Mouse (Mus musculus) ES-E14 (cell line): ENCODE measurements around the gene Map4k1.

ENCODE experiments used
- HCFC1 ChIP-seq: IDR thresholded peaks from 2 replicates; pipeline ENCODE4 v1.6.1; 2012; ENCODE audit warnings: low read length, inconsistent platforms, borderline replicate concordance; ENCODE audit not compliant: insufficient read depth
- ZC3H11A ChIP-seq: IDR thresholded peaks from 2 replicates; pipeline ENCODE4 v1.6.1; 2012; ENCODE audit warnings: low read depth, mild to moderate bottlenecking, inconsistent platforms, low read length, borderline replicate concordance

DNA sequence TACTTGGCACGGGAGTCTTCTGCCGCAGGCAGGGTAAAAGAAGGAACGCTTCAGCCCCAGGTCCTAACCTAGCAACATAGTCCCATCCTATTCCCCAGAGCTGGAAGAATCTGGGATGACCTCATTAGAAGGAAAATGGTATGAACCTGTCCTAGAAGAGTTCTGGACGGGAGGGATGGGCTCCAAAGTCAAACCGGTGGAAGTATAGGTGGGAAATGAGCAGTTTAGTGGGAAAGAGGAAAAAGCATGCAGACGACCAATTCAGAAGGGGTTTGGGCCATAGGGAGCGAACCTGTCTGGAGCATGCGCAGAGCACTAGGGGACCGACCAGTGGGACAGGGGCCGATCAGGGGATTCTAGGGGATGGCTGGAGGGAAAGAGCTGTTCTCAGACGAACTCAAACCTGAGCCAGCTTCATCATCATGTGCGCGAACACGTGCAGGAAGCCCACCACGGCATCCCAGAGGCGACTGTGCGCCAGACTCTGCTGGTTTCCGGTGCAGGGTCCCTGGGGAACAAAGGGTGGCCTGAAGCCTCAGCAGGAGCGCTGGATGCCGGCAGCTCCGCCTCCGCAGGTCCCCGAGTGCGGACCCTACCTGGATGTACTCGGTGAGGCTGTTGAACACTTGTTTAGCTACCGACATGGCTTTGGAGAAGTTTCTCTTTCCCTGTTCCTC lies 58.3 kb downstream of the Map4k1 start:
- TF ChIP-seq ZC3H11A (no peak), HCFC1 (0 out of 2 replicates have a peak, but pooled peaks have one; percentile 22)
